Mouse (Mus musculus): ENCODE results near the gene Etv6. TPM values are rescaled to one million over a fixed set of nuclear protein-coding genes. Genes with fewer than 3 reads are reported as not detected.

The Etv6 gene
- polyA plus RNA-seq, 1 experiment from 2014 or later: 20.0 TPM

- ATAC-seq (ENCODE audit: insufficient number of reproducible peaks, low FRiP score, low TSS enrichment, low read depth): no peak
- H3K4me2 ChIP-seq (ENCODE audit: low read depth, severe bottlenecking): no peak overlapping the region
- no peak overlapping the region for H3K9ac ChIP-seq (ENCODE audit: low read length)
- no peak overlapping the region for H3K4me3 ChIP-seq (ENCODE audit: low read depth, low read length)
- WGBS: 85% methylated on average over 6 of the region's 6 CpGs
- H3K9me3 ChIP-seq (ENCODE audit: control insufficient read depth, low read length): no peaks in the 10 kb centered on the region
- H3K4me1 ChIP-seq (ENCODE audit: control insufficient read depth, insufficient read depth, low read length): no peaks in the 10 kb centered on the region
- H3K27me3 ChIP-seq (ENCODE audit: control insufficient read depth, insufficient read depth, low read length): no peaks in the 10 kb centered on the region
- no peak overlapping the region for H3K27ac ChIP-seq (replicated peaks; ENCODE audit: low read depth, low read length)
- DNase-seq (ENCODE audit: low spot score): no peak
- H3K36me3 ChIP-seq (ENCODE audit: control insufficient read depth, insufficient read depth, low read length): no peaks in the 10 kb centered on the region
Observed at GRCm38 (mm10) chr6:134020821-134021220, 14.7 kb upstream of the Etv6 start.

DNA sequence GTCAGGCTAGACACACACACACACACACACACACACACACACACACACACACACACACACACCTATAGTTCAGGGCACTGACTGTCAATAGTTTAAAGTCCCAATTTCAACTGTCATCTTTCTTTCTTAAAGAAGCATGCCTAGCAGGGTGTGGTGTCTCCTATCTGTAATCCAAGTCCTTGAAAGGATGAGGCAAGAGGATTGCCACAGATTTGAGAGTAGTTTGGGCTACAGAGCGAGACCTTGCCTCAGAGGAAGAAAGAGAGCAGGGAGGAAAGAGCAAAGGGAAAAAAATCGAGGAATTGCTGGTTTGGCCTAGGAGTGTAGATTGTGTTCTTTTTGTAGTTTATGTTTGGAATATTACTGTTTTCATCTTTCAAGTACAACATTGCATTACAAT lies 9.2 kb upstream of the Etv6 start:
- Histone ChIP-seq H3K27me3 (ENCODE audit: control insufficient read depth, insufficient read depth, low read length) (no peaks in the 10 kb centered on the region), H3K4me2 (ENCODE audit: low read depth, severe bottlenecking) (no peak overlapping the region), H3K9me3 (ENCODE audit: control insufficient read depth, low read length) (no peaks in the 10 kb centered on the region), H3K4me3 (ENCODE audit: low read depth, low read length) (no peak overlapping the region), H3K9ac (ENCODE audit: low read length) (no peak overlapping the region), H3K4me1 (ENCODE audit: control insufficient read depth, insufficient read depth, low read length) (no peaks in the 10 kb centered on the region), H3K36me3 (ENCODE audit: control insufficient read depth, insufficient read depth, low read length) (no peaks in the 10 kb centered on the region), H3K27ac (replicated peaks; ENCODE audit: low read depth, low read length) (no peak overlapping the region)
- 78% methylated on average over 2 of the region's 2 CpGs for WGBS
- ATAC-seq (ENCODE audit: insufficient number of reproducible peaks, low FRiP score, low TSS enrichment, low read depth) (no peak), DNase-seq (ENCODE audit: low spot score) (no peak)

GRCm38 (mm10) chr6:134027022-134027421 lies 8.5 kb upstream of the Etv6 start:
- Histone ChIP-seq H3K36me3 (ENCODE audit: control insufficient read depth, insufficient read depth, low read length) (no peaks in the 10 kb centered on the region), H3K4me2 (ENCODE audit: low read depth, severe bottlenecking) (no peak overlapping the region), H3K9me3 (ENCODE audit: control insufficient read depth, low read length) (no peaks in the 10 kb centered on the region), H3K4me1 (ENCODE audit: control insufficient read depth, insufficient read depth, low read length) (no peaks in the 10 kb centered on the region), H3K9ac (ENCODE audit: low read length) (no peak overlapping the region), H3K27me3 (ENCODE audit: control insufficient read depth, insufficient read depth, low read length) (no peaks in the 10 kb centered on the region), H3K27ac (replicated peaks; ENCODE audit: low read depth, low read length) (no peak overlapping the region), H3K4me3 (ENCODE audit: low read depth, low read length) (no peak overlapping the region)
- ATAC-seq (ENCODE audit: insufficient number of reproducible peaks, low FRiP score, low TSS enrichment, low read depth): no peak
- DNase-seq (ENCODE audit: low spot score): no peak
- 90% methylated on average over 4 of the region's 4 CpGs for WGBS

- Histone ChIP-seq H3K9ac (ENCODE audit: low read length) (no peak overlapping the region), H3K36me3 (ENCODE audit: control insufficient read depth, insufficient read depth, low read length) (no peaks in the 10 kb centered on the region), H3K27me3 (ENCODE audit: control insufficient read depth, insufficient read depth, low read length) (no peaks in the 10 kb centered on the region), H3K4me1 (ENCODE audit: control insufficient read depth, insufficient read depth, low read length) (no peaks in the 10 kb centered on the region; the same call in none of the 2 replicates), H3K9me3 (ENCODE audit: control insufficient read depth, low read length) (no peaks in the 10 kb centered on the region), H3K4me2 (ENCODE audit: low read depth, severe bottlenecking) (no peak overlapping the region), H3K4me3 (ENCODE audit: low read depth, low read length) (no peak overlapping the region), H3K27ac (replicated peaks; ENCODE audit: low read depth, low read length) (no peak overlapping the region)
- no peak for ATAC-seq (ENCODE audit: insufficient number of reproducible peaks, low FRiP score, low TSS enrichment, low read depth)
- DNase-seq (ENCODE audit: low spot score): no peak
- 26% methylated on average over 7 of the region's 7 CpGs for WGBS
Observed at GRCm38 (mm10) chr6:134032451-134032850, 3.0 kb upstream of the Etv6 start.

DNA sequence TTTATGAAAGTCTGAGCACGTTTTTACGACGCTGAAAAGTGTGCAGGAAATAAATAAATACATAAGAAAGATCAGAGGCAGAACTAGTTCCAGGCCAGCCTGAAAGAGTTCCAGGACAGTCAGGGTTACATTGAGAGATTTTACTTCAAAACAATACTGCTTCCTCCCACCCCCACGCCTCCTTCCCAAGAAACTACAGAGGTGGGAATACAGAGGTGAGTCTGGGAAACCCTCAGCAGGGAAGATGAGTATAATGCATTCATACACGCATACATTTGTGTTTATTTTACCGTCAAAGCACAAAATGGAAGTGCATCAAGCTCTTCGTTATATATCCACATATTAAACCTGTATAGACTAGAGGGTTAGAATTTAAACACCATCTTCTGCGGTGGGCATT lies 1.1 kb upstream of the Etv6 start:
- 2% methylated on average over 8 of the region's 8 CpGs for WGBS
- peak overlapping the region; percentile 98 for H3K9ac ChIP-seq (ENCODE audit: low read length)
- H3K9me3 ChIP-seq (ENCODE audit: control insufficient read depth, low read length): no peaks in the 10 kb centered on the region
- H3K4me2 ChIP-seq (ENCODE audit: low read depth, severe bottlenecking): peak overlapping the region; percentile 72
- ATAC-seq (ENCODE audit: insufficient number of reproducible peaks, low FRiP score, low TSS enrichment, low read depth) (no peak), DNase-seq (ENCODE audit: low spot score) (no peak)
- no peaks in the 10 kb centered on the region for H3K36me3 ChIP-seq (ENCODE audit: control insufficient read depth, insufficient read depth, low read length)
- H3K4me3 ChIP-seq (ENCODE audit: low read depth, low read length): peak overlapping the region; percentile 75
- H3K27ac ChIP-seq (replicated peaks; ENCODE audit: low read depth, low read length): peak overlapping the region; percentile 100
- peaks cover 20% of the 10 kb centered on the region for H3K4me1 ChIP-seq (ENCODE audit: control insufficient read depth, insufficient read depth, low read length)
- H3K27me3 ChIP-seq (ENCODE audit: control insufficient read depth, insufficient read depth, low read length): no peaks in the 10 kb centered on the region

DNA sequence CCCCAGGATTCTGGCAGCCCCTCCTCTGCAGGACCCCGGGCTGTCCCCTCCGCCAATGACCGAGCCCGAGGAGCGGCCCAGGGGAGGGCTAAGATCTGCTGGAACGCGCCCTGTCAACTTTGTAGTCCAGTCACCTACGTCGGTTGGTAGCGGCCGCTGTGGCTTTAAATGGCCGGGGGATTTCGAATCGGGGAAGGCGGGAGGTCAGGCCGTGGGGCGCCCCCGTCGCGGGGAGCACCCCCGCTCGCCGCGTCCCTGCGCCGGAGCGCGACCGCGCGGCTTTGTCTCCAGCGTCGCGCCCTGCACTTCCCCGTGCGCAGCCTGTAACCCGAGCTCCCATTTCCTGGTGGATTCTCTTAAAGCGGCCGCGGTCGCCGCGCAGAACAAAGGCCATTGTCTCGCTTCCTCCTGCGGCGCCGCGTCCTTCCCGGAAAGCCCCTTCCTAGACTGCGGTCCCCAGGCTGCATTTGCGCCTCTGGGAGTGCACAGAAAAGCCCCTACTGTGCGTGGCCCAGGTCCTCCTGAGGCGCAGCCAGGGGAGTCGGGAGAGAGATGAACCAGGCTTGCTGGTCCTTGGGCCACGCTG lies 503 bp upstream of the Etv6 start:
- WGBS: under 1% methylated on average over 55 of the region's 55 CpGs
- DNase-seq (ENCODE audit: low spot score) (peak; percentile 91), ATAC-seq (ENCODE audit: insufficient number of reproducible peaks, low FRiP score, low TSS enrichment, low read depth) (peak; percentile 90)
- Histone ChIP-seq H3K4me1 (ENCODE audit: control insufficient read depth, insufficient read depth, low read length) (peaks cover 23% of the 10 kb centered on the region), H3K36me3 (ENCODE audit: control insufficient read depth, insufficient read depth, low read length) (no peaks in the 10 kb centered on the region), H3K4me3 (ENCODE audit: low read depth, low read length) (peak overlapping the region; percentile 75), H3K4me2 (ENCODE audit: low read depth, severe bottlenecking) (peak overlapping the region; percentile 72), H3K9me3 (ENCODE audit: control insufficient read depth, low read length) (no peaks in the 10 kb centered on the region), H3K9ac (ENCODE audit: low read length) (peak overlapping the region; percentile 98), H3K27me3 (ENCODE audit: control insufficient read depth, insufficient read depth, low read length) (no peaks in the 10 kb centered on the region), H3K27ac (replicated peaks; ENCODE audit: low read depth, low read length) (peak overlapping the region; percentile 100)

DNA sequence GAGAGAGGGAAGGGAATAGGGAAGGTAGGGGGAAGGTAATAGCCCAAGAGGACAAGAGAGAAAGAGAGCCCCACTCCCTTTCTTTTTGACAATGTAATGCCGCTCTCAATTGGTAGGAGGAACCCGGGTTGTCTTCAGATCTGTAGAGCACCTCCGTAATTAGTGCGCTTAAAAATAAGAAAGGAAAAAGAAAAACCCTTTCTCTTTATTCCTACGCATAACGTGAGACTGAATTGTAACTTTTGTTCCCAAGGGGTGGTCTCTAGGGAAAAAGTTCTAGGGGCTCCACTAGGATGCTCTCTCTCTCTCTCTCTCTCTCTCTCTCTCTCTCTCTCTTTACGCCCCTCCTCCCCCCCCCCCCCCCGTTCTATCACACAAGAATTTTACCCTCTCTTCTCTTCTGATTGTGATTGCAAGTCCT lies 1.0 kb downstream of the Etv6 start:
- peak overlapping the region; percentile 100 for H3K27ac ChIP-seq (replicated peaks; ENCODE audit: low read depth, low read length)
- peak overlapping the region; percentile 75 for H3K4me3 ChIP-seq (ENCODE audit: low read depth, low read length)
- WGBS: 0% methylated on average over 6 of the region's 8 CpGs
- no peak for ATAC-seq (ENCODE audit: insufficient number of reproducible peaks, low FRiP score, low TSS enrichment, low read depth)
- no peak for DNase-seq (ENCODE audit: low spot score)
- no peaks in the 10 kb centered on the region for H3K9me3 ChIP-seq (ENCODE audit: control insufficient read depth, low read length)
- H3K27me3 ChIP-seq (ENCODE audit: control insufficient read depth, insufficient read depth, low read length): no peaks in the 10 kb centered on the region
- peak overlapping the region; percentile 98 for H3K9ac ChIP-seq (ENCODE audit: low read length)
- peak overlapping the region; percentile 72 for H3K4me2 ChIP-seq (ENCODE audit: low read depth, severe bottlenecking)
- H3K4me1 ChIP-seq (ENCODE audit: control insufficient read depth, insufficient read depth, low read length): peaks cover 32% of the 10 kb centered on the region
- no peaks in the 10 kb centered on the region for H3K36me3 ChIP-seq (ENCODE audit: control insufficient read depth, insufficient read depth, low read length)

- Histone ChIP-seq H3K9me3 (ENCODE audit: control insufficient read depth, low read length) (no peaks in the 10 kb centered on the region), H3K4me1 (ENCODE audit: control insufficient read depth, insufficient read depth, low read length) (peaks cover 37% of the 10 kb centered on the region), H3K9ac (ENCODE audit: low read length) (0 out of 2 replicates have a peak overlapping the region, but pooled peaks have one; percentile 32), H3K4me3 (ENCODE audit: low read depth, low read length) (peak overlapping the region; percentile 75), H3K27ac (replicated peaks; ENCODE audit: low read depth, low read length) (no peak overlapping the region), H3K36me3 (ENCODE audit: control insufficient read depth, insufficient read depth, low read length) (no peaks in the 10 kb centered on the region), H3K27me3 (ENCODE audit: control insufficient read depth, insufficient read depth, low read length) (no peaks in the 10 kb centered on the region), H3K4me2 (ENCODE audit: low read depth, severe bottlenecking) (peak overlapping the region; percentile 72)
- ATAC-seq (ENCODE audit: insufficient number of reproducible peaks, low FRiP score, low TSS enrichment, low read depth) (no peak), DNase-seq (ENCODE audit: low spot score) (no peak)
- 19% methylated on average over 3 of the region's 3 CpGs for WGBS
Observed at GRCm38 (mm10) chr6:134036951-134037431, 1.5 kb downstream of the Etv6 start.

GRCm38 (mm10) chr6:134037960-134038359 lies 2.5 kb downstream of the Etv6 start:
- Histone ChIP-seq H3K27me3 (ENCODE audit: control insufficient read depth, insufficient read depth, low read length) (no peaks in the 10 kb centered on the region), H3K27ac (replicated peaks; ENCODE audit: low read depth, low read length) (no peak overlapping the region), H3K4me2 (ENCODE audit: low read depth, severe bottlenecking) (peak overlapping the region; percentile 72), H3K36me3 (ENCODE audit: control insufficient read depth, insufficient read depth, low read length) (no peaks in the 10 kb centered on the region), H3K4me3 (ENCODE audit: low read depth, low read length) (peak overlapping the region; percentile 12; the same call in 1 of the 2 replicates), H3K9me3 (ENCODE audit: control insufficient read depth, low read length) (no peaks in the 10 kb centered on the region), H3K9ac (ENCODE audit: low read length) (no peak overlapping the region), H3K4me1 (ENCODE audit: control insufficient read depth, insufficient read depth, low read length) (peaks cover 42% of the 10 kb centered on the region)
- WGBS: 24% methylated on average over 10 of the region's 10 CpGs
- ATAC-seq (ENCODE audit: insufficient number of reproducible peaks, low FRiP score, low TSS enrichment, low read depth) (no peak), DNase-seq (ENCODE audit: low spot score) (no peak)
